Mouse (Mus musculus) liver, embryonic 11.5 days (tissue): Measurements from ENCODE around the gene Trim30b. TPM values are rescaled to one million over a fixed set of nuclear protein-coding genes. Genes with fewer than 3 reads are reported as not detected.

ENCODE experiments used
- ATAC-seq: fragments of 200-750 bp; cut with Nextera tagmentation; replicated peaks from 2 replicates; pipeline ENCODE4 v1.8.0; 2017; ENCODE audit warnings: moderate number of reproducible peaks, mild to moderate bottlenecking, moderate TSS enrichment, moderate library complexity; ENCODE audit not compliant: low FRiP score
- DNase-seq: peaks from one replicate; pipeline ENCODE4 v3.0.0-alpha.2; 2017; ENCODE audit warnings: low spot score
- H3K27ac ChIP-seq: fragments of 300-500 bp; sonication (generic); 2 replicates; pipeline ENCODE4 v1.5.1; 2014; ENCODE audit warnings: mild to moderate bottlenecking, low read depth, low read length, control low read depth
- H3K27me3 ChIP-seq: fragments of 300-500 bp; sonication (generic); replicated peaks from 2 replicates; pipeline ENCODE4 v1.6.1; 2014; ENCODE audit warnings: low read length, mixed read lengths; ENCODE audit not compliant: control insufficient read depth, insufficient read depth
- H3K36me3 ChIP-seq: fragments of 300-500 bp; sonication (generic); 2 replicates; pipeline ENCODE4 v1.6.1; 2014; ENCODE audit warnings: mild to moderate bottlenecking, low read length, moderate library complexity, mixed read lengths; ENCODE audit not compliant: control insufficient read depth, insufficient read depth
- H3K4me1 ChIP-seq: fragments of 300-500 bp; sonication (generic); replicated peaks from 2 replicates; pipeline ENCODE4 v1.6.1; 2014; ENCODE audit warnings: low read length, mixed read lengths; ENCODE audit not compliant: control insufficient read depth, insufficient read depth
- H3K4me2 ChIP-seq: fragments of 300-500 bp; sonication (generic); 2 replicates; pipeline ENCODE4 v1.6.1; 2014; ENCODE audit warnings: mild to moderate bottlenecking, control low read depth, moderate library complexity
- H3K4me3 ChIP-seq: fragments of 300-500 bp; sonication (generic); 2 replicates; pipeline ENCODE4 v1.5.1; 2014; ENCODE audit warnings: low read depth, low read length, control low read depth
- H3K9ac ChIP-seq: fragments of 300-500 bp; sonication (generic); 2 replicates; pipeline ENCODE4 v1.6.1; 2014; ENCODE audit warnings: low read depth, low read length, control low read depth
- H3K9me3 ChIP-seq: fragments of 300-500 bp; sonication (generic); 2 replicates; pipeline ENCODE4 v1.6.1; 2016; ENCODE audit warnings: low read length, inconsistent platforms, mixed read lengths; ENCODE audit not compliant: control insufficient read depth
- WGBS: fragments of 180-500 bp; shearing (Covaris S2); extraction: QIAGEN DNeasy Blood & Tissue Kit; methylation state at CpG from one replicate; pipeline ENCODE4 v1.1.7; 2014; 5-methylcytosine and 5-hydroxymethylcytosine counted together
- polyA plus RNA-seq: library from polyadenylated mRNA; unstranded; fragments of >200 nt; fragmentation: Nextera tagmentation; extraction: Ambion mirVana; gene quantifications from 2 replicates; pipeline ENCODE4 v1.2.1, GENCODE M21; 2014

The Trim30b gene
- polyA plus RNA-seq = 0.06 and 0.08 TPM in 2 replicates

GRCm38 (mm10) chr7:104369736-104370414, at the start of gene Trim30b:
TSS of gene Trim30b (minus strand) at chr7:104369884.
- no peak within 1 kb of the TSS for H3K4me2 ChIP-seq
- no peaks in the 10 kb centered on the region for H3K27me3 ChIP-seq
- ATAC-seq (no peak; the same call in 1 of the 2 replicates), DNase-seq (no peak)
- WGBS = 59% methylated on average over 1 of the region's 1 CpGs
- no peaks in the 10 kb centered on the region for H3K4me1 ChIP-seq
- no peak within 1 kb of the TSS for H3K27ac ChIP-seq
- no peak within 1 kb of the TSS for H3K4me3 ChIP-seq
- no peaks in the 10 kb centered on the region for H3K36me3 ChIP-seq
- H3K9me3 ChIP-seq = no peaks in the 10 kb centered on the region
- H3K9ac ChIP-seq = no peak within 1 kb of the TSS

GRCm38 (mm10) chr7:104404460-104404950, 34.8 kb upstream of the Trim30b start:
- Histone ChIP-seq H3K4me1 (no peaks in the 10 kb centered on the region), H3K27me3 (no peaks in the 10 kb centered on the region), H3K9me3 (no peaks in the 10 kb centered on the region), H3K36me3 (no peaks in the 10 kb centered on the region), H3K27ac (no peak overlapping the region), H3K4me2 (no peak overlapping the region), H3K9ac (no peak overlapping the region), H3K4me3 (no peak overlapping the region)
- WGBS = 87% methylated on average over 3 of the region's 3 CpGs
- ATAC-seq (no peak), DNase-seq (no peak)

GRCm38 (mm10) chr7:104401140-104401539, 31.5 kb upstream of the Trim30b start:
- ATAC-seq = no peak
- Histone ChIP-seq H3K4me1 (no peaks in the 10 kb centered on the region), H3K36me3 (no peaks in the 10 kb centered on the region), H3K4me2 (no peak overlapping the region), H3K27me3 (no peaks in the 10 kb centered on the region), H3K27ac (no peak overlapping the region), H3K4me3 (no peak overlapping the region), H3K9ac (no peak overlapping the region), H3K9me3 (no peaks in the 10 kb centered on the region)
- DNase-seq = no peak

GRCm38 (mm10) chr7:104400698-104401097, 31.0 kb upstream of the Trim30b start, which contains the start of gene Trim30c:
TSS of gene Trim30c (minus strand) at chr7:104400837.
- H3K27me3 ChIP-seq = no peaks in the 10 kb centered on the region
- no peaks in the 10 kb centered on the region for H3K4me1 ChIP-seq
- WGBS = 65% methylated on average over 1 of the region's 1 CpGs
- H3K4me2 ChIP-seq = no peak within 1 kb of the TSS
- H3K9me3 ChIP-seq = no peaks in the 10 kb centered on the region
- no peaks in the 10 kb centered on the region for H3K36me3 ChIP-seq
- no peak within 1 kb of the TSS for H3K9ac ChIP-seq
- no peak within 1 kb of the TSS for H3K4me3 ChIP-seq
- no peak for ATAC-seq
- no peak for DNase-seq
- H3K27ac ChIP-seq = no peak within 1 kb of the TSS

- Histone ChIP-seq H3K9me3 (no peaks in the 10 kb centered on the region), H3K4me2 (no peak overlapping the region), H3K27me3 (no peaks in the 10 kb centered on the region), H3K9ac (no peak overlapping the region), H3K27ac (no peak overlapping the region), H3K36me3 (no peaks in the 10 kb centered on the region), H3K4me3 (no peak overlapping the region), H3K4me1 (no peaks in the 10 kb centered on the region)
- 75% methylated on average over 1 of the region's 1 CpGs for WGBS
- no peak for ATAC-seq
- no peak for DNase-seq
Measured at GRCm38 (mm10) chr7:104398492-104398891, 28.8 kb upstream of the Trim30b start.

- DNase-seq = no peak
- Histone ChIP-seq H3K4me1 (no peaks in the 10 kb centered on the region), H3K9me3 (no peaks in the 10 kb centered on the region), H3K27ac (no peak overlapping the region), H3K27me3 (no peaks in the 10 kb centered on the region), H3K36me3 (no peaks in the 10 kb centered on the region), H3K4me3 (no peak overlapping the region), H3K9ac (no peak overlapping the region), H3K4me2 (no peak overlapping the region)
- no peak for ATAC-seq
Measured at GRCm38 (mm10) chr7:104366339-104366738, 3.3 kb downstream of the Trim30b start.

GRCm38 (mm10) chr7:104353600-104353967, 16.1 kb downstream of the Trim30b start:
- H3K4me3 ChIP-seq = peak overlapping the region; percentile 55
- peak; percentile 40 for ATAC-seq

GRCm38 (mm10) chr7:104352717-104353599, 16.7 kb downstream of the Trim30b start, which contains the start of gene Trim12c:
TSS of gene Trim12c (minus strand) at chr7:104353362.
- peak within 1 kb of the TSS; percentile 52 for H3K9ac ChIP-seq
- 3% methylated on average over 14 of the region's 14 CpGs for WGBS
- peak within 1 kb of the TSS; percentile 78 for H3K4me2 ChIP-seq
- ATAC-seq (peak; percentile 100), DNase-seq (peak; percentile 62)
- no peak within 1 kb of the TSS; the same call in 1 of the 2 replicates for H3K27ac ChIP-seq
- no peaks in the 10 kb centered on the region for H3K9me3 ChIP-seq
- H3K4me1 ChIP-seq = no peaks in the 10 kb centered on the region
- H3K27me3 ChIP-seq = no peaks in the 10 kb centered on the region
- H3K36me3 ChIP-seq = no peaks in the 10 kb centered on the region
- H3K4me3 ChIP-seq = peak within 1 kb of the TSS; percentile 55

More at GRCm38 (mm10) chr7:104353600-104353967, 16.1 kb downstream of the Trim30b start:
- Histone ChIP-seq H3K9ac (no peak overlapping the region), H3K4me1 (no peaks in the 10 kb centered on the region), H3K4me2 (peak overlapping the region; percentile 33), H3K27ac (no peak overlapping the region), H3K36me3 (no peaks in the 10 kb centered on the region), H3K9me3 (no peaks in the 10 kb centered on the region), H3K27me3 (no peaks in the 10 kb centered on the region)
- no peak for DNase-seq
- WGBS = 69% methylated on average over 2 of the region's 2 CpGs
